Mouse (Mus musculus) forebrain, embryonic 15.5 days (tissue): ENCODE results near the gene Kifap3. TPM values are rescaled to one million over a fixed set of nuclear protein-coding genes. Genes with fewer than 3 reads are reported as not detected.
A peak's percentile ranks its signal among the peaks of the same experiment; 100 is the strongest.
"Not testable (repeated sequence)": the region's sequence is repeated elsewhere in the genome, so short reads cannot be mapped to it uniquely, and the experiment has no call there.

Source experiments
- ATAC-seq: fragments of 200-750 bp; cut with Nextera tagmentation; replicated peaks from 2 replicates; pipeline ENCODE4 v1.8.0; 2017; ENCODE audit warnings: mild to moderate bottlenecking, moderate TSS enrichment, moderate library complexity
- H3K27ac ChIP-seq: fragments of 300-500 bp; sonication (generic); replicated peaks from 2 replicates; pipeline ENCODE4 v1.5.1; 2015; ENCODE audit warnings: mild to moderate bottlenecking, inconsistent platforms
- H3K27me3 ChIP-seq: fragments of 300-500 bp; sonication (generic); 2 replicates; pipeline ENCODE4 v1.6.1; 2015; ENCODE audit warnings: inconsistent platforms
- H3K36me3 ChIP-seq: fragments of 300-500 bp; sonication (generic); 2 replicates; pipeline ENCODE4 v1.6.1; 2015; ENCODE audit warnings: mild to moderate bottlenecking, inconsistent platforms
- H3K4me1 ChIP-seq: fragments of 300-500 bp; sonication (generic); 2 replicates; pipeline ENCODE4 v1.6.1; 2015; ENCODE audit warnings: inconsistent platforms
- H3K4me2 ChIP-seq: fragments of 300-500 bp; sonication (generic); replicated peaks from 2 replicates; pipeline ENCODE4 v1.6.1; 2015; ENCODE audit warnings: mild to moderate bottlenecking, inconsistent platforms
- H3K4me3 ChIP-seq: fragments of 300-500 bp; sonication (generic); 2 replicates; pipeline ENCODE4 v1.5.1; 2015; ENCODE audit warnings: mild to moderate bottlenecking, inconsistent platforms
- H3K9ac ChIP-seq: fragments of 300-500 bp; sonication (generic); replicated peaks from 2 replicates; pipeline ENCODE4 v1.6.1; 2015; ENCODE audit warnings: mild to moderate bottlenecking, inconsistent platforms
- H3K9me3 ChIP-seq: fragments of 300-500 bp; sonication (generic); 2 replicates; pipeline ENCODE4 v1.6.1; 2016; ENCODE audit warnings: inconsistent platforms
- WGBS: fragments of 180-500 bp; shearing (Covaris S2); methylation state at CpG from one replicate; pipeline ENCODE4 v1.1.7; 2015; ENCODE audit warnings: mixed read lengths; 5-methylcytosine and 5-hydroxymethylcytosine counted together
- polyA plus RNA-seq: library from polyadenylated mRNA; unstranded; fragments of >200 nt; fragmentation: Nextera tagmentation; extraction: Ambion mirVana; gene quantifications from 2 replicates; pipeline ENCODE4 v1.2.1, GENCODE M21; 2015

The Kifap3 gene
- 98.1 and 107 TPM in 2 replicates for polyA plus RNA-seq

DNA sequence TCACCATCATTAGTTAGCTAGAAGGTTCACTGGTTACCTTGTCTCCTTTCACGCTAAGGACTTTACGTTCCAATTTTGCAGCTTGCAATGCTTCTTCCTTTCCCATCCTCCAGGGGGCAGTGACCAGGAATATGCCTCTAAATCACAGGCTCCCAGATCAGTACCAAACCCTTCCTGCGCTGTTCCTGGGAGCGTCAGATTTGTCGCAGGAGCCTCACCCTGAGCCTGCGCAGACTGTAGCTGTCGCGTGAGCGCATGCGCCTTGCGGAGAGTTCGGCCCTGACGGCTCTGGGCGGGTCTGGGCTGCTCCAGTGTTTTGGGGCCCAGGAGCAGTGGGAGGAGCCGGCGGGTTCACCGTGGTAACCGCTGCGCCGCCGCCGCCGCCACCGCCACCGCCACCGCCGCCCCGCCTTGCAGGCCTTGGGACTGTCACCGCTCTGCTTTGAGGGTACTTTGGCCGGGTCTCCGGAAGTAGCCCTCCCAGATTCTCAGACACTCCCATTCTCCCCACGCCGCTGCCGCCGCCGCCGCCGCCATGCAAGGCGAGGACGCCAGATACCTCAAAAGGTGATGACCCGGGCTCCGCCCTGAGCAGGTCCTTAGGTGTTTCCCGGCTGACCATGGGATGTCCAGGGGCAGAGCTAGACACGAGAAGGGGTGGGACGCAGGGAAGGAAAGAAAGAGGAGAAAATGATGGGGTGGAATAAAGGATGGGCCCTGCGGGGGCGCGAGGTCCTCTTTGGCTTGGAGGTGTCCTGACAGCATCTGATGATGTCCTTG lies at the start of gene Kifap3:
Kifap3 (plus strand) TSS at position 248 of the 780 bp plus-strand sequence.
- H3K36me3 ChIP-seq: peaks cover 12% of the 10 kb centered on the region
- peak within 1 kb of the TSS; percentile 50 for H3K4me2 ChIP-seq
- H3K9ac ChIP-seq: peak within 1 kb of the TSS; percentile 80
- H3K4me3 ChIP-seq: peak within 1 kb of the TSS; percentile 65
- H3K27ac ChIP-seq: peak within 1 kb of the TSS; percentile 69
- H3K4me1 ChIP-seq: peaks cover 5% of the 10 kb centered on the region; the same call in 1 of the 2 replicates
- ATAC-seq: peak; percentile 100
- peaks cover 5% of the 10 kb centered on the region; the same call in 1 of the 2 replicates for H3K9me3 ChIP-seq
- WGBS: under 1% methylated on average over 47 of the region's 48 CpGs
- H3K27me3 ChIP-seq: no peaks in the 10 kb centered on the region

DNA sequence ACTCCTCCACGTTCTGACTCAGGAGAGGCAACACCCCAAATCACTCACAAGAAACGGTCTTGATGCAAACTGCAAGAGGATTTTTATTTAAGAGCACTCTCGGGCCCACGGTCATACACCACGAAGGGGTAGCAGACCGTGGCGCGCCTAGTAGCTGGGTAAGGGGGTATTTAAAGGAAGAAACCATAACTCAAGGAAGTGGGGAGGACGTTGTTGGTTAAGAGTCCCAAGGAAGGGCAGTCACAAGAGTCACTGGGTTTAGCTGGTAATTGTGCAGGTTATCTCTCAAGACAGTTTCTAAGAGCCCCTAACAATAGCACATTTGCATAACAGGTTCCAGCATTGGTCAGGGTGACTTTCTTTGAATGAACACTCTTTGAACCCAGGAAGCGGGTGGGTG lies 48.2 kb upstream of the Kifap3 start:
- not testable (repeated sequence) for H3K9ac ChIP-seq, H3K27me3 ChIP-seq, ATAC-seq, H3K4me1 ChIP-seq, H3K27ac ChIP-seq, H3K36me3 ChIP-seq, H3K4me2 ChIP-seq, H3K9me3 ChIP-seq, H3K4me3 ChIP-seq
- WGBS: 95% methylated on average over 10 of the region's 10 CpGs

DNA sequence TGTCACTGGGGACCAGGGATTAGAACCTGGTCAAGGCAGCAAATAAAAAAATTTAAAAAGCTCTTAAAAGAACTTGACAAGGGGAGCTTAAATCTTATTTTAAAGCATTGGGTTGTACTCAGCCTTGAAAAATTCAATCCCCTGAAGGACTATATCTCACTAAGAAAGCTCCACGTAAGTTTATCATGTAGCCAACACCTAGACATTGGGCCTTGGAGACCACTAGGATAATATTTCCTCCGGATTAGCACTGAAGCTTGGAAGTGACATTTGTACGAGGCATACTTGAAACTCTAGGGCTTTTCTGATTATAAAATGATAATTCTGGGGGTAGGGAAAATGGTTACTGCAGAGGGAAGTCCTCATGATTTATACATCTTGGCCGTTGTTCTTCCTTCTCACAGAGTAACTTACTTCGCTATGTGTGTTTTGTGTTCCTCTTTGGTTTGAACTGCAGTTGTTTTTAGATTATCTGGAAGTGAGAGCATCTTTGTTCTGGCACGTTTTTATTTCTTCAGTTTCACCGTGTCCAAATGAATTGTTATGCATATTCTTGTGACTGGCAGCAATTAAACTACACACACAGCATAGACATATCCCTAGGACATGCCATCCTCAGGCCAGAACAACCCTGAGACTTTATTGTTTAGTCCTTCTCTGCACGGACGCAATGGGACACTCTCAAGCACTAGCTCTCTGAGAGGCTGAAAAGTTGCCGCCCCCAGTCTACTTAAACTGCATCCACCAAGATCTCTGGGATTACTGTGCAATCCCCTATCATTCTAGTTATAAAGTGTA lies 42.7 kb upstream of the Kifap3 start:
- no peak for ATAC-seq
- Histone ChIP-seq H3K4me2 (no peak overlapping the region), H3K36me3 (no peaks in the 10 kb centered on the region), H3K4me1 (no peaks in the 10 kb centered on the region), H3K9me3 (no peaks in the 10 kb centered on the region), H3K4me3 (no peak overlapping the region), H3K9ac (no peak overlapping the region), H3K27me3 (no peaks in the 10 kb centered on the region), H3K27ac (no peak overlapping the region)
- 85% methylated on average over 10 of the region's 10 CpGs for WGBS

DNA sequence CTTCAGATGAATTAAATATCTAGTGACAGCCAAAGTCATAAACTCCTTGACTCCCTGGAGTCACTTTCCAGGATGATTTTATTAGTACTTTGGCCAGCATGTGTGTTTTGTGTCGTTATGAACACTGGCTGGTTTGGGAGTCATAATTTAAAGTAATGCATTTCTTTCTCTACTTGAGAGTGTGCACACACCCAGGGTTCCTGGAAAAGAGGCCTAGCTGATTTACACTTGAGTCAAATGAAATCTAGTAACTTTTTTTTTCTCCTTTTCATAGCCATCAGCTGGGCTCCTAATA lies 42.2 kb upstream of the Kifap3 start:
- Histone ChIP-seq H3K27me3 (no peaks in the 10 kb centered on the region), H3K27ac (no peak overlapping the region), H3K9me3 (no peaks in the 10 kb centered on the region), H3K4me1 (no peaks in the 10 kb centered on the region), H3K4me3 (no peak overlapping the region), H3K36me3 (no peaks in the 10 kb centered on the region), H3K9ac (no peak overlapping the region), H3K4me2 (no peak overlapping the region)
- 82% methylated on average over 1 of the region's 1 CpGs for WGBS
- no peak for ATAC-seq

DNA sequence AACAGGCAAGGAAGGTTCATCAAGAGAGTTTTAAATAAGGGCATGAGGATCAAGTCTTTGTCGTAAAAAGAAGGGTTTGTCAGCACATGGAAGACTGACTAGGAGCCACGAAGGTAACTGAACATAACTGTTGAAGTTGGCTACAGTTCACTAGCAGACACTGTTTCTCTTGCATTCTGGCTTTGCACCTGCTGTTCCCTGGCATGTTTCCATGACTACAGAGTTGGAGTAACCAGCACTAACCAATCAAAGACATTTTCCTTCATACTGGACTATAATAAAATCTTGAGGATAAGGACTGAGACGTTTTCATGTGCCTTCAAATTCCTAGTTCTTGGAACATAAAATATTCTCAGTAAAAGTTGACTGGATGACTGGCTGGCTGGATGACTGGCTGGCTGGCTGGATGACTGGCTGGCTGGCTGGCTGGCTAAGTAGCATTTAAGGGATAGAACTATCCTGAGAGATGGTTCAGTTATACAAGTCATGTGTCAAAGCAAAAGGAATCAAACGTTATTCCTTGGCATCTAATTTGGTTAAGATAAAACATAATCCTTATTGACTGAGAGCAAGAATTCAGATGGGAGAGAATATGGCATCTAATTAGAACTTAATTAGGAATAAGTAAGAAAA lies 27.9 kb upstream of the Kifap3 start:
- Histone ChIP-seq H3K4me3 (no peak overlapping the region), H3K27ac (0 out of 2 replicates have a peak overlapping the region, but pooled peaks have one; percentile 23)
- ATAC-seq: peak; percentile 75

DNA sequence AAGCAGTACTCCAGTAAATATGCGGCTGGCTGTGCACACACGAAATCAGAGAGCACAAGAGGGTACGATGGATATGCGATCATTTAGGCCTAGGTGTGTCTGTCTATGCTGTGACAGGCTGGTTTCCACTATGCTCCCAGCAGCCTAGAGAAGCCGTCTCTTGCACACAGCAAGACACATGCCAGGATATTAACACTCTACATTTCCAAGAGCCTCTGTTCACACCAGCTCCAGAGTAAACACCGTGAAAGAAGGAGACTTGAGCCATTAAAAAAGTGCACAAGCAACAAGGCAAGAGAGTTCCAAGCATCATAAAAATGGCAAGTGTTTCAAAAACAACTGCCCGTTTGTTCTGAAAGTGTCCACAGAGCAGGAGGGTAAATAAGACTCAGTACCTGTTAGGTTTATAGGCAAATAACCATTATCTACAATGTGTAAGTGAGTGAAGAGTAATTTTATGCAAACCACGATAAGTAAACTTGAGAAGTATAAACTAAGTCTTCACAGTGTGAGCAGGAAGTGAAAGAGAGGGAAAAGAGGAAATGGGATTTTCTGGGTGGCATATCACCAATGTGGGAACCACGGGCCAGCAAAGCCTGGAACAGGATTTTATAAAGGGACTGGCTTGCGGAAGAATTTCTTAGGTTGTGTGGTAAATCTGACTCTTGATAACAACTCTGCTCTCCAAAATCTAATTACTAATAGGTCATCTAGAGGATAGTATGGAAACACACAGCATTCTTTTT lies 21.7 kb upstream of the Kifap3 start:
- no peaks in the 10 kb centered on the region for H3K4me1 ChIP-seq

More for the DNA sequence above, 27.9 kb upstream of the Kifap3 start:
- Histone ChIP-seq H3K4me2 (no peak overlapping the region), H3K36me3 (no peaks in the 10 kb centered on the region), H3K27me3 (no peaks in the 10 kb centered on the region), H3K9ac (no peak overlapping the region), H3K9me3 (no peaks in the 10 kb centered on the region), H3K4me1 (peaks cover 6% of the 10 kb centered on the region; the same call in 1 of the 2 replicates)
- 46% methylated on average over 4 of the region's 4 CpGs for WGBS

DNA sequence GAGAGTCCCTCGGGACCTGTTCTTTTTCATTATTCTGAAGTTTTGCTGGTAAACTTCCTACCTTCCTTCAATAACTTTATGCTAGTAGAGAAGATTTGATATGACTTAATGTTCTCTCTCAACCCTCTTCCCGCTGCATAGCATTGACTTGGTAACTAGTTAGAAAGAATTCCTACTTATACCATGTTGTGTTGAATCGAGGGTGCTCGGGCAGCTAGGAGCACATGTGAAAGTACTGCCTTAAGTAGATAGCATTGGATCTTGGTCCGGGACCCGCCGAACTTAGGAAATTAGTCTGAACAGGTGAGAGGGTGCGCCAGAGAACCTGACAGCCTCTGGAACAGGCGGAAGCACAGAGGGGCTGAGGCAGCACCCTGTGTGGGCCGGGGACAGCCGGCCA lies 4.2 kb downstream of the Kifap3 start:
- H3K4me3 ChIP-seq, H3K4me2 ChIP-seq, H3K9me3 ChIP-seq, H3K27me3 ChIP-seq, H3K27ac ChIP-seq, ATAC-seq, H3K9ac ChIP-seq, H3K4me1 ChIP-seq: not testable (repeated sequence)
- WGBS: 98% methylated on average over 9 of the region's 11 CpGs
- H3K36me3 ChIP-seq: peaks cover 12% of the 10 kb centered on the region

More for the DNA sequence above, 21.7 kb upstream of the Kifap3 start:
- Histone ChIP-seq H3K9me3 (no peaks in the 10 kb centered on the region), H3K4me2 (no peak overlapping the region), H3K4me3 (no peak overlapping the region), H3K27me3 (no peaks in the 10 kb centered on the region), H3K36me3 (no peaks in the 10 kb centered on the region), H3K27ac (no peak overlapping the region), H3K9ac (no peak overlapping the region)
- ATAC-seq: no peak
- 85% methylated on average over 10 of the region's 10 CpGs for WGBS

DNA sequence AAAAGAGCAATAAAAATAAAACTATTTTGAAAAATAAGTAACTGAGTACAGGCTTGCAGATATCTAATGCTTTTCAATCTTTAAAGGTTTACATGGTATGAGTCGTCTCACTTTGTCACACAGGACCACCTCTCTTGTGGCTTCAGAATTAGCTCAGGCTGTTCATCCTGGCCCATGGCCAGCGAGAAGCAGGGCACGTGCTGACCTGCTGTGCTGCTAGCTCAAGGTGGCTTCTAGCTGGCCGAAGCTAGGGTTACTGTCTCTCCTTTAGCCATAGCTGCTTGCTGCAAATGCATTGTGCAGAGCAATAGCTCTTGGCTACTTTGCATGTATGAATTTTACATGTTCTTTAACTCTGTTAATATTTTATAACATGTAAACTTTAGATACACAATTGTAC lies 42.0 kb downstream of the Kifap3 start:
- ATAC-seq: no peak
- Histone ChIP-seq H3K9me3 (no peaks in the 10 kb centered on the region), H3K4me3 (no peak overlapping the region), H3K36me3 (peaks cover 8% of the 10 kb centered on the region; the same call in 1 of the 2 replicates), H3K27ac (no peak overlapping the region), H3K4me1 (no peaks in the 10 kb centered on the region), H3K9ac (no peak overlapping the region), H3K4me2 (no peak overlapping the region), H3K27me3 (no peaks in the 10 kb centered on the region)
- 83% methylated on average over 4 of the region's 4 CpGs for WGBS

DNA sequence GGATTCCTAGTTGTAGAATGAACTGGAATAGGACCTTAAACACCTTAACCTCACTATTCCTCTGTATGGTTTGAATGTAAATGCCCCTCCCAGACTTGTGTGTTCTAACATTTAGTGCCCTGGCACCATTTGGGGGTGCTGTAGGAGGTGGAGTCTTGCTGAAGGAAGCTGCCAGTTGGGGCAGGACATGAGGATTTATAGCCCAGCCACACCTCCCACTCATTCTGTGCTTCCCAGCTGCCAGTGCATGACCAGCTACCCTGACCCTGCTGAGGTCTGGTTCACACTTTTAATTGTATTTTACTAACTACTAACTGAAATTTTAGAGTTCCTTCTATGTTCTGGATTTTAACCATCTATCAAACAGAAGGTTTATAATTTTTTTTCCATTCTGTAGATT lies 50.1 kb downstream of the Kifap3 start:
- Histone ChIP-seq H3K9me3 (no peaks in the 10 kb centered on the region), H3K27ac (no peak overlapping the region), H3K36me3 (peaks cover 3% of the 10 kb centered on the region; the same call in 1 of the 2 replicates), H3K4me1 (no peaks in the 10 kb centered on the region), H3K27me3 (no peaks in the 10 kb centered on the region), H3K4me3 (no peak overlapping the region), H3K9ac (no peak overlapping the region), H3K4me2 (no peak overlapping the region)
- no peak for ATAC-seq

DNA sequence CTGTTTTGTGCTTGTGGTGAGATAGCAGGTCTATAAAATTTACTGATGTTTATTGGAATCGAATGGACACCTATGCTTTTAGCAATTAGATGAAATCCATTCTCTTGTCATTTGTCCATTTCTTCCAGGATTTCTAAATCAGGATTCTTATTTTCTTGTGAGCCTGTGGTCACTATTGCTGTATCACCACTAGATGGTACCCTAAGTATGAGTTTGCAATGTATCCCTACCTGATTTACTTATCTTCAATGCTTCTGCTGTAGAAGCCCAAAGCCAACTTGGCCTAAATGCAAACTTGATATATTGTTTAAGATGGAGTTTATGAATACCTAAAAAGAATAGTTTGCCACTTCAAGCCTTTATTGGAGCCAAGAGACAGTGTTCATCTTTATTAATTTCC lies 54.7 kb downstream of the Kifap3 start:
- peaks cover 3% of the 10 kb centered on the region; the same call in 1 of the 2 replicates for H3K36me3 ChIP-seq
- H3K9me3 ChIP-seq: no peaks in the 10 kb centered on the region
- no peak overlapping the region for H3K9ac ChIP-seq
- H3K4me1 ChIP-seq: no peaks in the 10 kb centered on the region
- no peak overlapping the region for H3K4me2 ChIP-seq
- no peak overlapping the region for H3K4me3 ChIP-seq
- no peaks in the 10 kb centered on the region for H3K27me3 ChIP-seq
- no peak overlapping the region for H3K27ac ChIP-seq
- WGBS: 88% methylated on average over 1 of the region's 1 CpGs
- no peak for ATAC-seq

DNA sequence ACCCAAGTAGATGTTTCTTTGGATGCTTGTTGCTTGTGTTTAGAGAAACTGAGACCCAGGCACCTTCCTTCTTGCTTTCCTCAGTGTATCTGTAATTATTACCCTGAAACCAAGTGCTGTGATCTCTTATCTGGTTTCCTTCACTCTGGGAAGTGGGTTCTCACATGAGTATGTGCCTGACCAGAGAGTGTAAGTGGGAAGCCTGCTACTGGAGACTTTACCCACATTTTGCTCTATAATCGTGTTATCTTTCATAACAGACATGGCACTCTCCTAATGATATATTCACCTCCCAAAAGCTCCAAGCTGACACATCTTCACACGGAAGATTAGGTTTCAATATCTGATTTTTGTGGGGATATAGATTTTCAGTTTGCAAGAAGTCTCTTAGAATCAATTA lies 55.7 kb downstream of the Kifap3 start:
- ATAC-seq: no peak
- H3K27ac ChIP-seq: no peak overlapping the region
- H3K4me1 ChIP-seq: no peaks in the 10 kb centered on the region
- WGBS: 97% methylated on average over 2 of the region's 2 CpGs
- H3K4me3 ChIP-seq: no peak overlapping the region
- no peaks in the 10 kb centered on the region for H3K9me3 ChIP-seq
- H3K4me2 ChIP-seq: no peak overlapping the region
- H3K9ac ChIP-seq: no peak overlapping the region
- no peaks in the 10 kb centered on the region for H3K27me3 ChIP-seq
- no peaks in the 10 kb centered on the region for H3K36me3 ChIP-seq
